25 mouse cellular contexts compared by ENCODE assay signal in genomic region chr6:99427301-99427700, GRCm38 (mm10).
DNase-seq lines count a peak whose midpoint lies in the region; ATAC-seq and TF ChIP-seq lines count a peak whose summit lies in the region.
"Had no signal": no experiment of that assay in that cellular context is flagged by ENCODE, and none has a peak within 500 bp of the region (broad histone marks: within the 10 kb centered on the region; RNA-seq: fewer than 3 reads in every experiment).

No protein-coding gene starts in this region.

- H3K36me3 ChIP-seq in limb, embryonic 13.5 days, result peaks cover 5% of the 10 kb centered on the region; the same call in 1 of the 2 replicates
- H3K36me3 ChIP-seq in limb, embryonic 10.5 days, result no peaks in the 10 kb centered on the region
- no peaks in the 10 kb centered on the region for H3K36me3 ChIP-seq in thymus, adult 2 months (ENCODE audit: control insufficient read depth, insufficient read depth, low read length)
- no peaks in the 10 kb centered on the region for H3K36me3 ChIP-seq in limb, embryonic 14.5 days (ENCODE audit: control insufficient read depth, insufficient read depth, low read length)
- H3K36me3 ChIP-seq in heart, embryonic 11.5 days (ENCODE audit: control insufficient read depth, insufficient read depth, low read length), result no peaks in the 10 kb centered on the region
- H3K36me3 ChIP-seq: heart, embryonic 12.5 days; heart, embryonic 15.5 days had no signal

- H3K27ac ChIP-seq in limb, embryonic 13.5 days, result no peak overlapping the region; the same call in 1 of the 2 replicates
- H3K27ac ChIP-seq in limb, embryonic 10.5 days, result no peak overlapping the region
- peak overlapping the region; percentile 28; the same call in 1 of the 2 replicates for H3K27ac ChIP-seq in thymus, adult 2 months (ENCODE audit: control insufficient read depth, insufficient read depth, low read length)
- H3K27ac ChIP-seq in limb, embryonic 14.5 days (replicated peaks; ENCODE audit: low read depth, low read length), result no peak overlapping the region
- H3K27ac ChIP-seq in cerebellum, adult 2 months (ENCODE audit: insufficient read depth, low read length), result no peak overlapping the region
- no peak overlapping the region for H3K27ac ChIP-seq in heart, embryonic 11.5 days (ENCODE audit: low read depth, low read length)
- H3K27ac ChIP-seq: gastrocnemius, adult 2 months; heart, adult 2 months; heart, embryonic 15.5 days; hindbrain, embryonic 10.5 days; hindbrain, embryonic 14.5 days; hindbrain, postnatal 0 days had no signal

- no peak for TF ChIP-seq POLR2A in thymus, adult 2 months (IDR thresholded peaks at IDR 0.05; ENCODE audit: control insufficient read depth, extremely low read depth, insufficient read depth, low read length, poor library complexity)
- TF ChIP-seq POLR2A in limb, embryonic 14.5 days (IDR thresholded peaks at IDR 0.05; ENCODE audit: borderline replicate concordance, extremely low read depth, insufficient read depth, insufficient read length), result no peak
- TF ChIP-seq POLR2A in cerebellum, adult 2 months (IDR thresholded peaks at IDR 0.05; ENCODE audit: borderline replicate concordance, insufficient read depth, low read length), result no peak

- no peaks in the 10 kb centered on the region for H3K9me3 ChIP-seq in limb, embryonic 13.5 days
- H3K9me3 ChIP-seq in limb, embryonic 10.5 days (replicated peaks), result no peaks in the 10 kb centered on the region
- no peaks in the 10 kb centered on the region for H3K9me3 ChIP-seq in limb, embryonic 14.5 days (ENCODE audit: control insufficient read depth, low read length)
- no peaks in the 10 kb centered on the region for H3K9me3 ChIP-seq in heart, embryonic 11.5 days (replicated peaks; ENCODE audit: control insufficient read depth, low read length)
- H3K9me3 ChIP-seq: heart, embryonic 12.5 days; heart, embryonic 15.5 days; hindbrain, embryonic 10.5 days had no signal

- no peak for DNase-seq in limb, embryonic 10.5 days (ENCODE audit: low spot score)
- no peak for DNase-seq in thymus, adult 2 months
- no peak for DNase-seq in thymus, postnatal 0 days (ENCODE audit: low spot score)
- DNase-seq in limb, embryonic 14.5 days (ENCODE audit: low spot score), result no peak
- no peak for DNase-seq in testis, postnatal 10 days (ENCODE audit: low spot score)
- no peak for DNase-seq in cerebellum, adult 2 months
- DNase-seq: adrenal gland, adult 2 months; adrenal gland, postnatal 14 days; cerebellum, adult 11 months; cerebellum, adult 8-10 months; cerebellum, postnatal 14 days; forebrain, postnatal 0 days; gastrocnemius, adult 2 months; gastrocnemius, postnatal 14 days; heart, adult 2 months; heart, postnatal 10 days; heart, postnatal 36 days had no signal

- no peak for TF ChIP-seq CTCF in thymus, adult 2 months (IDR thresholded peaks at IDR 0.05; ENCODE audit: borderline replicate concordance, control insufficient read depth, extremely low read depth, insufficient read depth, low read length, poor library complexity)
- TF ChIP-seq CTCF in cerebellum, adult 2 months (IDR thresholded peaks at IDR 0.05; ENCODE audit: borderline replicate concordance, insufficient read depth, low read depth, low read length), result no peak

- ATAC-seq in limb, embryonic 13.5 days (ENCODE audit: low FRiP score, low read depth), result peak; percentile 59; the same call in 1 of the 2 replicates
- ATAC-seq in limb, embryonic 14.5 days (ENCODE audit: low FRiP score, low read depth), result 0 out of 2 replicates have a peak, but pooled peaks have one; percentile 41
- ATAC-seq in heart, embryonic 11.5 days (replicated peaks; ENCODE audit: insufficient number of reproducible peaks, low FRiP score, low TSS enrichment), result no peak
- ATAC-seq: forebrain, embryonic 14.5 days; forebrain, postnatal 0 days; hindbrain, postnatal 0 days had no signal

- WGBS in limb, embryonic 13.5 days, result 65% methylated on average over 4 of the region's 4 CpGs
- 94% methylated on average over 4 of the region's 4 CpGs for WGBS in limb, embryonic 10.5 days
- WGBS in thymus, adult 2 months, result 76% methylated on average over 4 of the region's 4 CpGs
- 62% methylated on average over 4 of the region's 4 CpGs for WGBS in limb, embryonic 14.5 days
- 57% methylated on average over 4 of the region's 4 CpGs for WGBS in cerebellum, adult 2 months
- 88% methylated on average over 4 of the region's 4 CpGs for WGBS in heart, embryonic 11.5 days (ENCODE audit: insufficient replicate concordance)

- no peaks in the 10 kb centered on the region for H3K27me3 ChIP-seq in limb, embryonic 13.5 days
- H3K27me3 ChIP-seq in limb, embryonic 10.5 days (ENCODE audit: low read depth, poor library complexity, severe bottlenecking), result no peaks in the 10 kb centered on the region
- H3K27me3 ChIP-seq in thymus, adult 2 months (ENCODE audit: control insufficient read depth, insufficient read depth, low read length), result no peaks in the 10 kb centered on the region
- H3K27me3 ChIP-seq in limb, embryonic 14.5 days (ENCODE audit: control insufficient read depth, insufficient read depth, low read length), result no peaks in the 10 kb centered on the region
- H3K27me3 ChIP-seq in cerebellum, adult 2 months (ENCODE audit: control insufficient read depth, insufficient read depth, low read length), result no peaks in the 10 kb centered on the region
- no peaks in the 10 kb centered on the region for H3K27me3 ChIP-seq in heart, embryonic 11.5 days (ENCODE audit: control insufficient read depth, insufficient read depth, low read length)
- H3K27me3 ChIP-seq: heart, embryonic 12.5 days; heart, embryonic 15.5 days had no signal

- H3K4me2 ChIP-seq in limb, embryonic 13.5 days (replicated peaks), result no peak overlapping the region
- no peak overlapping the region for H3K4me2 ChIP-seq in limb, embryonic 14.5 days (replicated peaks; ENCODE audit: low read depth, low read length, severe bottlenecking)
- H3K4me2 ChIP-seq in heart, embryonic 11.5 days, result no peak overlapping the region
- H3K4me2 ChIP-seq: heart, embryonic 12.5 days; heart, embryonic 15.5 days; hindbrain, embryonic 14.5 days had no signal

- peaks cover 14% of the 10 kb centered on the region for H3K4me1 ChIP-seq in limb, embryonic 13.5 days
- peaks cover 6% of the 10 kb centered on the region; the same call in 1 of the 2 replicates for H3K4me1 ChIP-seq in limb, embryonic 10.5 days
- H3K4me1 ChIP-seq in thymus, adult 2 months (replicated peaks; ENCODE audit: control insufficient read depth, insufficient read depth, low read length), result peaks cover 31% of the 10 kb centered on the region
- peaks cover 2% of the 10 kb centered on the region for H3K4me1 ChIP-seq in limb, embryonic 14.5 days (ENCODE audit: control insufficient read depth, insufficient read depth, low read length)
- no peaks in the 10 kb centered on the region for H3K4me1 ChIP-seq in cerebellum, adult 2 months (ENCODE audit: control insufficient read depth, insufficient read depth, low read length)
- H3K4me1 ChIP-seq in heart, embryonic 11.5 days (ENCODE audit: control insufficient read depth, insufficient read depth, low read length), result no peaks in the 10 kb centered on the region
- H3K4me1 ChIP-seq: heart, embryonic 12.5 days had no signal

- no peak overlapping the region for H3K4me3 ChIP-seq in limb, embryonic 13.5 days
- H3K4me3 ChIP-seq in limb, embryonic 10.5 days, result no peak overlapping the region
- no peak overlapping the region for H3K4me3 ChIP-seq in thymus, adult 2 months (ENCODE audit: control insufficient read depth, insufficient read depth, low read length)
- H3K4me3 ChIP-seq in limb, embryonic 14.5 days (replicated peaks; ENCODE audit: low read length), result no peak overlapping the region
- H3K4me3 ChIP-seq in cerebellum, adult 2 months (replicated peaks; ENCODE audit: insufficient read depth, low read depth, low read length), result no peak overlapping the region
- no peak overlapping the region for H3K4me3 ChIP-seq in heart, embryonic 11.5 days (ENCODE audit: low read depth, low read length)
- H3K4me3 ChIP-seq: gastrocnemius, adult 2 months; heart, adult 2 months; heart, embryonic 12.5 days; heart, embryonic 15.5 days; hindbrain, embryonic 10.5 days had no signal

- no peak overlapping the region for H3K9ac ChIP-seq in limb, embryonic 13.5 days
- no peak overlapping the region for H3K9ac ChIP-seq in limb, embryonic 14.5 days (ENCODE audit: low read depth, low read length, severe bottlenecking)
- no peak overlapping the region for H3K9ac ChIP-seq in heart, embryonic 11.5 days (ENCODE audit: low read depth, low read length)
- H3K9ac ChIP-seq: forebrain, postnatal 0 days; heart, embryonic 12.5 days; heart, embryonic 15.5 days; hindbrain, embryonic 14.5 days had no signal
